Mouse (Mus musculus): ENCODE measurements around the gene Sla2.
"Not testable (repeated sequence)": the region's sequence is repeated elsewhere in the genome, so short reads cannot be mapped to it uniquely, and the experiment has no call there.

DNA sequence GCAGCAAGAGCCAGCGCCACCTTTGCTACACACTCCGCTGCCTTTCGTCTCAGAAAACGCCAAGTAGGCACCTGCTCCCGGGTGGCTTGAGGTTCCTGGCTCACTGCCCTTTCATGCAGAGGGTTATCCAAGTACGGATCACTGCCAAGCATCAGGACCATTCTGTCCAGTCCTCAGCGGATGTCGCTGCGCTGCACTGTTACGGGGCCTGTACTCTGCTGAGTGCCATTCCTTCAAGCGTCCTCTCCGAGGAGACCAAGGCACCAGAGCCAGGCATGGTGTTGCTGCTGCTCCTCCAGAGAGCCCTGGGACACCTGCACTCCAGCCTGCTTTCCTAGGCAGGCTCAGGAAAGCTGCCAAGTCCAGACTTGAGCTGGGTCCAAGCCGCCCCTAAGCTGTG, 33.4 kb downstream of the Sla2 start:
- TF ChIP-seq CTCF, POLR2A (IDR thresholded peaks at IDR 0.05; ENCODE audit: extremely low read depth, insufficient read depth, low read length): not testable (repeated sequence)

Measured in cortical plate, adult 2 months (tissue).